Mouse (Mus musculus): ENCODE measurements around the gene Mpp5.

DNA sequence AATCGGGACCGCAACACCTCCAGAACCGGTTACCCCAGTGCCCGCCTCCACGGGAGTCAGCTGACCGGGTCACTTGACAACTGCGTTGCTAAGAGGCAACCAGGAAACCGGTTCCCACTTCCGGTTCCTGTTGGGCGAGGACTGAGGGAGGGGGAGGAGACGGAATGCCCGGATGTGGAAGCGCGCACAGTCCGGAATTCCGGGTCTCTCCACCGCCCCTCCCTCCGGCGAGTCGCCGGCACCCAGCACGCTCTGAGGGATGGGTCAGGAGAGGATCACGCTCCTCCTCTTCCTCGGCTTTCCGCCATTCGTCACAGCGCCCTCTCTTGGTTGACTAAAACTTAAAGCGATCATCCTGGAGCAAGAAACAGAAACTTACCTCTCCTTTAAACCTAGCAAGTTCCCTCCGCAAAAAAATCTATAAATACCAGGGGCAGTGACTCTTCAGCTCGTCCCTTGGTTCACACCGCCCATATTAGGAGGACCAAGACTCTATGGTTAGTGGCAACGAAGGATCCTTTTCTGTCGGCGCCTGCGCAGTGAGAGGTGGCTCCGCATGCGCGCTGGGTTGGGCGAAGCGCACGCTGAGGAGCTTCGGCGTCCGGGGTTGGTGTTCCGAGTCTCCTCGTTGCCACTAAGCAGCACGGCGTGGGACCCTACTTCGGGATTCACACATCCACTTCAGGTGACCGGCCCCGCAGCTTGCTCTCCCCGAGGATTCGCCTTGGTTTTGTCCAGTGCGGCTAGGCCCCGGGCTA is 113.0 kb downstream of the Mpp5 start, which contains the start of the genes Atp6v1d and Eif2s1:
- TF ChIP-seq CTCF (IDR thresholded peaks at IDR 0.05; ENCODE audit: borderline replicate concordance, insufficient read depth, low read depth, low read length) (peak; percentile 81), POLR2A (IDR thresholded peaks at IDR 0.05; ENCODE audit: borderline replicate concordance, insufficient read depth, low read length) (peak; percentile 77)

Data from cerebellum, adult 2 months (tissue).